Mouse (Mus musculus) erythroblast, embryonic 14.5 days (primary cell): ENCODE measurements around the gene Luzp1. TPM values are rescaled to one million over a fixed set of nuclear protein-coding genes. Genes with fewer than 3 reads are reported as not detected.

ENCODE experiments used
- H3K27me3 ChIP-seq: 2 replicates; pipeline ENCODE4 v1.6.1; 2012; ENCODE audit warnings: inconsistent platforms; ENCODE audit not compliant: control insufficient read depth
- H3K36me3 ChIP-seq: 2 replicates; pipeline ENCODE4 v1.6.1; 2012; ENCODE audit warnings: mild to moderate bottlenecking, inconsistent platforms; ENCODE audit not compliant: control insufficient read depth
- H3K4me1 ChIP-seq: 2 replicates; pipeline ENCODE4 v1.6.1; 2012; ENCODE audit warnings: inconsistent platforms; ENCODE audit not compliant: control insufficient read depth
- H3K4me3 ChIP-seq: replicated peaks from 2 replicates; pipeline ENCODE3; 2012; ENCODE audit warnings: moderate library complexity, mild to moderate bottlenecking, inconsistent platforms
- H3K9me3 ChIP-seq: 2 replicates; pipeline ENCODE4 v1.6.1; 2012; ENCODE audit warnings: low read length, inconsistent platforms, mixed read lengths; ENCODE audit not compliant: control insufficient read depth
- GATA1 ChIP-seq: IDR thresholded peaks from 2 replicates; pipeline ENCODE4 v1.6.1; 2012; ENCODE audit warnings: low read length, inconsistent platforms, mixed read lengths
- TAL1 ChIP-seq: IDR thresholded peaks from 3 replicates; pipeline ENCODE4 v1.6.1; 2012; ENCODE audit warnings: low read length, inconsistent platforms, mixed read lengths
- polyA plus RNA-seq: library from polyadenylated mRNA; stranded (reverse); fragments of >175 nt; gene quantifications from 2 replicates; pipeline ENCODE4 v1.2.3, GENCODE M21; 2012

Luzp1 gene
- 0.05 and 0.15 TPM in 2 replicates for polyA plus RNA-seq

DNA sequence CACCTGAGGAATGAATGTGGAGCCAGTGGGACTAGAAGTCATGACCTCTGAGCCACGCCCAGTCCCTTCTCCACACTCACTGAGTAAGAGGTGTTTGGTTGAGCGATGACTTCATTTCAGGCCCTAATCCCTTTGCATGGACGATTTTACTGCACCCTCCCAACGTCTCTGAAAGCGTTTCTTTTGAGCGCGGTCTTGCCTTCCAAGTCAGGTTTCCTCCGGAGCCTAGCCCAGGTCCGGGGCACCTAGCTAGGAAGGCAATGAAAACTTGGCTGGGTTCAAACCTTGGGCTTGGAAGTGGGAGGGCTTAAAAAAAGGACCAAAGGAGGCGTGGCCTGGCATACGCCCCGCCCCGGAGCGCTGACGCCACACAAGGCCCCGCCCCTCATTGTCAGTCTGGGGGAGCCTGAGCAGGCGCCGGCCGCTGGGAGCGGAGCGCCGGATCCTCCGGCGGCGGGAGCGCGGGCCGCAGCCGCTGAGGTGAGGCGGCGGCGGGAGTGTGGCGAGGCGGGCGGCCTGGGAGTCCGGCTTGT, at the start of gene Luzp1:
Gene Luzp1, plus strand, starts transcription at position 391 of the 533 bp plus-strand sequence.
- Histone ChIP-seq H3K9me3 (no peaks in the 10 kb centered on the region; the same call in 1 of the 2 replicates), H3K4me3 (peak within 1 kb of the TSS; percentile 80), H3K36me3 (no peaks in the 10 kb centered on the region), H3K27me3 (peaks cover 52% of the 10 kb centered on the region), H3K4me1 (peaks cover 29% of the 10 kb centered on the region)
- TF ChIP-seq TAL1 (no peak), GATA1 (no peak)

DNA sequence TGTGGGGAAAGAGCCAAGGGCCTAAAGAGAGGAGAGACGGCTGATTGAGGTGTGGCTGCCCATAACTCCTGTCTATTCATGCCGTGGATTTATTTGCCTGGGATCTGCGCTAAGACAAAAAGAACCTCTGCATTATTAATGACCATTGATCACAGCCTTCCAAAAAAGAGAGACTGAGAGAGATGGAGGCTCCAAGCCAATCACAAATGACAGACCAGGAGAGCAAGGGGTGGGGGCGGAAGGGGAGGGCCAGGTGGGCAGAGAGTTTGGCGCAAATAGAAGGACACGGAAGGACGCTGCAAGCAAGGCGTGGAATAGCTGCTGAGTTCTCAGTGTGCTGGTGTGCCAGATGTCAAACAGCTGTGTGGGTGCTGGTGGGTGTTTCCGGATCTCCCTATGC, 46.3 kb upstream of the Luzp1 start, which contains the start of gene Htr1d:
Gene Htr1d, plus strand, starts transcription at position 301 of the 400 bp plus-strand sequence.
- H3K36me3 ChIP-seq: no peaks in the 10 kb centered on the region
- TF ChIP-seq TAL1 (no peak), GATA1 (no peak)
- peaks cover 2% of the 10 kb centered on the region; the same call in 1 of the 2 replicates for H3K4me1 ChIP-seq
- peaks cover 64% of the 10 kb centered on the region for H3K27me3 ChIP-seq
- no peaks in the 10 kb centered on the region for H3K9me3 ChIP-seq
- H3K4me3 ChIP-seq: no peak within 1 kb of the TSS

DNA sequence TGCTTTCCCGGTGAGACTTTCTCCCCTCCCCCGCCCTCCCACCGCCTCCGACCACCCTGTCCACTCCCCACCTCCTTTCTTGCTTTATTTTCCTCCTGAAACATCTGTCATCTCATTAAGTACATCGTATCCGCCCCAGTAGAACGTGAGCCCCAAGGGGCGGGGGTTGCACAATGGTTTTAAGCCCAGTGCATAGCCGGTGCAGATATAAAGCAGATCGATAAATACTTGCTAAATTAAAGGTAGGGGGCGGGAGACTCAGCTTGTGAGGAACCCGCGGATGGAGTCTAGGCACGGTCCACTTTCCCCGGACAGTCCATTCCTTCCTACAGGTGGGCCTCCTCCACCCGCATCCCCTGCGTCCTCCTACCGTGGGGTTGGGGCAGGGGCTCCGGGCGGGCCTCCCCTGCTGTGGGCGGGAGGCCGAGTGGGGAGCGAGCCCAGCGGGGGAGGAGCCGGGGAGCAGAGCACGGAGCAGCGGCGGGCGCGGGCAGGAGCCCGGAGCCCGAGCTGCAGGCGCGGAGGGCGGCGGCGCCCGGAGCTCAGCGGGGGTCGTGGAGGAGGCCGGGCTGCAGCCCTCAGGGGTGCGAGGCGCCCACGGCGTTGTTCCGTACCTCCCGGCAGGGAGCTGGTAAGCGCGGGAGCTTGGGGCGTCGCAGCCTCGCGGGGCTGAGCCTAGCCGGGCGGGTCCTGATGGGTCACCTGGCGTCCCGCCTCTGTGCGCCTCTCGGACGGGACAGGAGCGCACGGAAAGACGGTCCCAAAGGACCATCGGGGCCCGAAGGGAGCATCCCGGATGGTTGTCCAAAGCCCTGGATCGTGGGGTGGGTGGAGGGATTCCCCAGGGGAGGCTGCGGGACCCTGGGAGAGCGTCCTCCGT, 45.2 kb upstream of the Luzp1 start:
- no peaks in the 10 kb centered on the region for H3K36me3 ChIP-seq
- H3K4me3 ChIP-seq: peak overlapping the region; percentile 20
- TF ChIP-seq GATA1: no peak
- no peak for TF ChIP-seq TAL1
- H3K4me1 ChIP-seq: peaks cover 2% of the 10 kb centered on the region; the same call in 1 of the 2 replicates
- H3K27me3 ChIP-seq: peaks cover 59% of the 10 kb centered on the region
- no peaks in the 10 kb centered on the region for H3K9me3 ChIP-seq

DNA sequence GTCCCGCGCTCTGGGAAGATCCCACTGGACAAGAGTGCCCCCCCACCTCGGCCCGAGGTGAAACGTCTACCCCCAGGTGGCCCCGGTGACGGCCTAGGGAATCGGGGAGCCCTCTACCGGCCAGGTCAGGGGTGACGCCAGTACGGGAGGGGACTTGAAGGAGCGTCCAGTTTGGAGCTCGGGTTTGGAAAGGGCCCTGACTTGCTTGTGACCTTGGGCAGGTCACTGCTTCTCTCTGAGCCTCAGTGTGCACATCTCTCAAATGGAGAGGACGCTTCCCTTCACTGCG, 44.6 kb upstream of the Luzp1 start:
- H3K4me1 ChIP-seq: peaks cover 2% of the 10 kb centered on the region; the same call in 1 of the 2 replicates
- H3K27me3 ChIP-seq: peaks cover 59% of the 10 kb centered on the region
- H3K36me3 ChIP-seq: no peaks in the 10 kb centered on the region
- no peak overlapping the region for H3K4me3 ChIP-seq
- TF ChIP-seq GATA1: no peak
- no peaks in the 10 kb centered on the region for H3K9me3 ChIP-seq

DNA sequence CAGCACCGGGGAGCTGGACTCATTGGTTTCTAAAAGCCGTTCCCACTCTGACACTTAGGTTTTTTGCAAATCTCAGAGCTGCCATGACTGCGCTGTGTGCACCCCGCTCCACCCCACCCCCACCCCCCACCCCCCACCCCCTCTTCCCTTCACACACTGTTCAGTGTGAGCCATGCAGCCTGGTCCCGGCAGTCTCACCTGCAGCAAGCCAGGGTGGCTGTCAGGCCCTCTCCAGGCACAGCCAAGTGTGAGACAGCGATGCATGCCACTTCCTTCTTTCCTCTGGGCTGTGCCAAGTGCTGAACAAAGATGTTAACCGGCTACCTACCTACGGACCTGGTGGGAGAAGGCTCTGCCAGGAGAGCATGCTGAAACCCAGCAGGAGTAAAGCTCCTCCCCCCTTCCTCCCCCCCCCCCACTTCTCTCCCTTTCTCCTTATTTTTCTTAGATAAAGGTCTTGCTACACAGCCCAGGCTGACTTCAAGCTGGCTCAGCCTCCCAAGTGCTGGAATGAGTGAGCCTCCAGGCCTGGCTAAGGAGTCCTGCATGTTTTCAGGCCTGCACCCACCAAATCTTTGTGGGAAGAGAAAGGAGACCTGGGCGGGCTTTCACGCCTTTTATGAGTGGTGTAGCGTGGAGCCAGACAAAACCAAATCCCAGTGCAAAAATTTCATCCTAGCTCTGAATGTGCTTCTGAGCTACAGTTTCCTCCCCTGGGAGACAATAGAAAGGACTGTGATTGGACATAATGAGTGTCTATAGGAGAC, 38.8 kb upstream of the Luzp1 start:
- TF ChIP-seq TAL1 (no peak), GATA1 (no peak)
- peaks cover 11% of the 10 kb centered on the region for H3K27me3 ChIP-seq
- H3K9me3 ChIP-seq: no peaks in the 10 kb centered on the region
- no peaks in the 10 kb centered on the region for H3K36me3 ChIP-seq
- no peak overlapping the region for H3K4me3 ChIP-seq
- peaks cover 2% of the 10 kb centered on the region; the same call in 1 of the 2 replicates for H3K4me1 ChIP-seq

DNA sequence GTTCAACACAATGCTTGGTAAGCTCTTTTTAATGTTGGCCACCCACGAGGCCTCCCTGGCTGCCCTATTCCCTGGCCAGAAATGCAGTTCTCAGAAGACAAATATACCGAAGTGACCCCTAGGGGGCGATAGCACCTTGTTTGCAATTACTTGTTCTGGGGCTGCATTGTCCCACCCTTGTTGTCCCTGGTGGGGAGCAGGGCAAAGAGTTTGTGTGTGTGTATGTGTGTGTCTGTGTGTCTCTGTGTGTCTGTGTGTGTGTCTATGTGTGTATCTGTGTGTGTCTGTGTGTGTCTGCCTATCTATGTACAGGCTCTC, 38.2 kb upstream of the Luzp1 start:
- Histone ChIP-seq H3K4me3 (no peak overlapping the region), H3K4me1 (peaks cover 4% of the 10 kb centered on the region), H3K9me3 (no peaks in the 10 kb centered on the region), H3K27me3 (peaks cover 6% of the 10 kb centered on the region), H3K36me3 (no peaks in the 10 kb centered on the region)
- TF ChIP-seq TAL1 (no peak), GATA1 (no peak)

DNA sequence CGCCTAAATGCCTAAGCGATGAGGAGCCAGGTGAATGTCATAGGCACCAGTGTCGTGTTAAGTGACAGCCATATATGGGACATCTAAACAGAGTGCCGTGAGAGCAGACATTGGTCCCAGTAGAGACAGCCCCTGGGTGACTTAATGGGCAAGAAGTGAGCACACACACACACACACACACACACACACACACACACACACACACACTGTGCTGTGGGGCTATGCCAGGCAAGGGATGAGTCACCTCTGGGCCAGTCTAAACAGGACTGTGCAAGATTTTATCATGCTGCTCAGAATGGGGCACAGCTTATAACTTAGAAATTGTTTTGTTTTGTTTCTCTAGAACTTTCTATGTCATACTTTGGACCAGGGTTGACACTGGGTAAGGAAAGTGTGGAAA, 35.5 kb upstream of the Luzp1 start:
- H3K36me3 ChIP-seq: no peaks in the 10 kb centered on the region
- H3K27me3 ChIP-seq: peaks cover 3% of the 10 kb centered on the region
- no peak overlapping the region for H3K4me3 ChIP-seq
- H3K4me1 ChIP-seq: peaks cover 4% of the 10 kb centered on the region
- TF ChIP-seq GATA1 (no peak), TAL1 (no peak)
- H3K9me3 ChIP-seq: no peaks in the 10 kb centered on the region

DNA sequence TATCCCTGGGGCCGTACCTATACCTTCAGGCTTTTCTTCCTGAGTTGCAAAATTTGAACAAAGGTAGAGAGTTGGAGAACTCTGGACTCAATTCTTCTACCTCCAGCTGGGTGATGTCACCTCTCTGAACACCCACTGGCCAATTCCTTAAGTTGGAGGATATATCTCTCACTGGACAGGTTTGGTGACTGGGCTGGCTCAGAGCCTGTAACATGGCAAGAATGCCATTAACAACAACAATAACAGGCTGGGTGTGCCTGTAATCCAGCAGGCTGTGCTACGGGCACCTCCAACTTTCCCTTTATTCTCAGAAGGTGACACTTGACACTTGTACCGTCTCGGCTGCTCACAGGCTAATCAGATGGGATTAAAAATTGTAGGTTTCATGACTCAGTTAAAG, 30.5 kb upstream of the Luzp1 start:
- H3K4me3 ChIP-seq: no peak overlapping the region
- H3K4me1 ChIP-seq: peaks cover 4% of the 10 kb centered on the region
- no peaks in the 10 kb centered on the region for H3K9me3 ChIP-seq
- no peaks in the 10 kb centered on the region for H3K36me3 ChIP-seq
- TF ChIP-seq TAL1: no peak
- TF ChIP-seq GATA1: no peak
- no peaks in the 10 kb centered on the region for H3K27me3 ChIP-seq

DNA sequence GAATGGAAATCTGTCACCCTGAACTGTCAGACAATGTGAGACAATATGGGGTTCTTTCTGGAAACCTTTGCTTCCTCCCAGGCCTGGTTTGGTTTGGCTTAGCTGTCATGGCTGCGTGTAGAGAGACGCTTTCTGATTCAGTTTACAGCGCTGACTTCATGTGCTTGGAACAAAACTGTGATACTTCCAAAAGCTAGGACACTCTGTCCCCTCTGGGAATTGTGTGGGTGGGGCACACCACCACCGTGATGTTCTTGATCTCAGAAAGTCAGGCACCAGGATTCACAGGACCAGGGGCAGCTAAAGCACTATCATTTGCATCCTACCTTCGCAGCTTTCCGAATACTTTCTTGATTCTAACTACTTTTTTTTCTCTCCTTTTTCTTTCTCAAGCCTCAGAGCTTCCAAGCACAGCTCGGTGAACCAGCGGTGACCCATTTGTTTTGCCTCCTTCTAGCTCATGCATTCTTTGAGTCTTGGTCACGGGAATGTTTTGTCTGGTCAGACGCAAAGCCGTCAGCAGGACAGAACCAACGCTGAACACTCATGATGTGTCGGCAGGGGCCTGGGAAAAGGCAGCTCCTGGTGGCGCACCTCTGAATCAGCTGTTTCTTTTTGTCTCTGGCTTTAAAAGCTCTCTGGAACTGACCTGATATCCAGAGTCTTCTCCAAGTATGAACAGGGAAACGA, 28.1 kb upstream of the Luzp1 start:
- Histone ChIP-seq H3K27me3 (no peaks in the 10 kb centered on the region), H3K9me3 (no peaks in the 10 kb centered on the region), H3K36me3 (no peaks in the 10 kb centered on the region), H3K4me3 (no peak overlapping the region), H3K4me1 (no peaks in the 10 kb centered on the region)
- TF ChIP-seq GATA1: no peak
- TF ChIP-seq TAL1: no peak
